Mouse (Mus musculus) spleen, adult 2 months (tissue): ENCODE results near the gene Synm. TPM values are rescaled to one million over a fixed set of nuclear protein-coding genes. Genes with fewer than 3 reads are reported as not detected.

ENCODE experiments used
- DNase-seq, 2 experiments: peaks; one replicate each; pipeline versions ENCODE4 v3.0.0 to v3.0.0-alpha.2; 2012 to 2021; ENCODE audit warnings: low spot score in 2 of 2, low read depth in 1 of 2
- H3K27ac ChIP-seq: fragments of 200-500 bp; 2 replicates; pipeline ENCODE4 v1.5.1; 2012; ENCODE audit warnings: low read length, inconsistent platforms; ENCODE audit not compliant: insufficient read depth
- H3K27me3 ChIP-seq: fragments of 200-500 bp; 2 replicates; pipeline ENCODE4 v1.6.1; 2012; ENCODE audit warnings: mild to moderate bottlenecking, moderate library complexity, low read length, inconsistent platforms; ENCODE audit not compliant: control insufficient read depth, insufficient read depth
- H3K36me3 ChIP-seq: fragments of 200-500 bp; 2 replicates; pipeline ENCODE4 v1.6.1; 2012; ENCODE audit warnings: mild to moderate bottlenecking, low read length, inconsistent platforms; ENCODE audit not compliant: control insufficient read depth, insufficient read depth
- H3K4me1 ChIP-seq: fragments of 200-500 bp; 2 replicates; pipeline ENCODE4 v1.6.1; 2011; ENCODE audit warnings: inconsistent platforms; ENCODE audit not compliant: control insufficient read depth, insufficient read depth, insufficient read length
- H3K4me3 ChIP-seq: fragments of 200-500 bp; 2 replicates; pipeline ENCODE4 v1.5.1; 2011; ENCODE audit warnings: mild to moderate bottlenecking, inconsistent platforms; ENCODE audit not compliant: insufficient read depth, insufficient read length; ENCODE audit errors: extremely low read depth
- CTCF ChIP-seq: fragments of 200-500 bp; IDR thresholded peaks from 2 replicates; pipeline ENCODE4 v1.5.1; 2011; ENCODE audit warnings: mild to moderate bottlenecking, inconsistent platforms; ENCODE audit not compliant: insufficient read depth, insufficient read length, insufficient replicate concordance; ENCODE audit errors: extremely low read depth
- POLR2A ChIP-seq: fragments of 200-500 bp; IDR thresholded peaks from 2 replicates; pipeline ENCODE4 v1.6.1; 2011; ENCODE audit warnings: low read depth, low read length, inconsistent platforms
- WGBS: fragments of 180-500 bp; shearing (Covaris S2); methylation state at CpG from one replicate; pipeline ENCODE4 v1.1.7; 2018; 5-methylcytosine and 5-hydroxymethylcytosine counted together
- polyA plus RNA-seq: library from polyadenylated mRNA; depleted of rRNA; stranded (reverse); fragments of >200 nt; gene quantifications from 2 replicates; pipeline ENCODE4 v1.2.3, GENCODE M21; 2012; rRNA removed

The Synm gene
- polyA plus RNA-seq, 1 experiment, result 1.3 TPM

- no peak overlapping the region for H3K27ac ChIP-seq
- H3K36me3 ChIP-seq, result no peaks in the 10 kb centered on the region
- no peak for DNase-seq
- H3K27me3 ChIP-seq, result no peaks in the 10 kb centered on the region
- H3K4me3 ChIP-seq, result no peak overlapping the region
- 78% methylated on average over 3 of the region's 3 CpGs for WGBS
- TF ChIP-seq CTCF, result no peak
- TF ChIP-seq POLR2A, result no peak
- no peaks in the 10 kb centered on the region for H3K4me1 ChIP-seq
These were observed 67.4 kb downstream of the Synm start for GRCm38 (mm10) chr7:67692141-67692540.

- 76% methylated on average over 6 of the region's 6 CpGs for WGBS
- no peaks in the 10 kb centered on the region for H3K27me3 ChIP-seq
- no peak overlapping the region for H3K27ac ChIP-seq
- H3K36me3 ChIP-seq, result no peaks in the 10 kb centered on the region
- H3K4me3 ChIP-seq, result no peak overlapping the region
- no peaks in the 10 kb centered on the region for H3K4me1 ChIP-seq
- DNase-seq, result no peak
- TF ChIP-seq CTCF, result no peak
- no peak for TF ChIP-seq POLR2A
These were observed 68.5 kb downstream of the Synm start for GRCm38 (mm10) chr7:67691036-67691435.

DNA sequence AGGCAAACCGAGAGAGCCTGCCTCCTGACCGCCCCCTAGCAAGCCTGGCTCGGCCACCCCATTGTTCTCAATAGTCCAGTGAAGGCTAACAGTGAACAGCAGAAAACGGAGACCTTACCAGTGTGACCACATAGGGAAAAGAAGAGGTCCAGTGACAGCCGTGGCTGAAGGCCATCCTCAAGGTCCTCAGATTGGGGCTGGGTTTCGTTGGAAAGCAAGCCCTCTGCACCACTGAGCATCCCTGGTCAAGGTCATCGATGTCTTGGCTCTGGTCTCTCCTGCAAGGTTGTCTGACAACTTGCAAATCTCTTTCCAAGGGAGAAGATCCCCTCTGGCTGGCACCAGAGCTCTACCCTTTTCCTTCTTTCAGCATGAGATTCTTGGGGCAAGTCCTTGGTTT is 69.7 kb downstream of the Synm start:
- H3K4me1 ChIP-seq, result no peaks in the 10 kb centered on the region

GRCm38 (mm10) chr7:67688281-67688680 is 71.3 kb downstream of the Synm start:
- no peak overlapping the region for H3K4me3 ChIP-seq
- H3K36me3 ChIP-seq, result no peaks in the 10 kb centered on the region
- H3K4me1 ChIP-seq, result no peaks in the 10 kb centered on the region
- no peak for DNase-seq
- H3K27ac ChIP-seq, result no peak overlapping the region
- no peak for TF ChIP-seq CTCF
- TF ChIP-seq POLR2A, result no peak
- no peaks in the 10 kb centered on the region for H3K27me3 ChIP-seq
- 76% methylated on average over 3 of the region's 3 CpGs for WGBS

More for the DNA sequence above, 69.7 kb downstream of the Synm start:
- Histone ChIP-seq H3K36me3 (no peaks in the 10 kb centered on the region), H3K27me3 (no peaks in the 10 kb centered on the region), H3K27ac (no peak overlapping the region), H3K4me3 (no peak overlapping the region)
- no peak for TF ChIP-seq POLR2A
- no peak for TF ChIP-seq CTCF
- WGBS, result 81% methylated on average over 7 of the region's 7 CpGs
- DNase-seq, result no peak

GRCm38 (mm10) chr7:67686545-67686944 is 73.0 kb downstream of the Synm start:
- H3K27ac ChIP-seq, result no peak overlapping the region
- H3K27me3 ChIP-seq, result no peaks in the 10 kb centered on the region
- H3K4me3 ChIP-seq, result no peak overlapping the region
- no peaks in the 10 kb centered on the region for H3K4me1 ChIP-seq
- H3K36me3 ChIP-seq, result no peaks in the 10 kb centered on the region
- no peak for TF ChIP-seq CTCF
- no peak for TF ChIP-seq POLR2A
- DNase-seq, result no peak
- 98% methylated on average over 3 of the region's 3 CpGs for WGBS

GRCm38 (mm10) chr7:67683006-67683405 is 76.5 kb downstream of the Synm start:
- Histone ChIP-seq H3K36me3 (no peaks in the 10 kb centered on the region), H3K4me1 (no peaks in the 10 kb centered on the region), H3K4me3 (no peak overlapping the region), H3K27me3 (no peaks in the 10 kb centered on the region), H3K27ac (no peak overlapping the region)
- TF ChIP-seq CTCF (no peak), POLR2A (no peak)
- WGBS, result 87% methylated on average over 16 of the region's 16 CpGs
- DNase-seq, result no peak

DNA sequence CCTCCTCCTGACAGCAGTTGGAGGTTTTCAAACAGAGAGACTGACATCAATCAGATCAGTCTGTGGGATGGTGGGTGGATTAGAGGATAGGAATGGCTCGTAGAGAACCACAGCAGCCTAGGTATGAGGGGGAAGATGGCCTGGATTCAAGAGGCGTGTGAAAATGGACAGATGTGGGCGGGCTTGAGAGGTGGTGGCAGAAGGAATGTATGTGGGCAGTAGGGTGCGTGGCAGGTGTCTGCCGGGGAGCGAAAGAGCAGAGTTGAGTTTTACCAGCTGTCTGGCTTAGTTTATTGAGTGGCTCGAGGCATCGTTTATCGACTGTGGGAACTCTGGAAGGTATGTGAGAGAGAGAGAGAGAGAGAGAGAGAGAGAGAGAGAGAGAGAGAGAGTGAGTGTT is 78.5 kb downstream of the Synm start:
- H3K4me1 ChIP-seq, result no peaks in the 10 kb centered on the region
- 90% methylated on average over 9 of the region's 9 CpGs for WGBS
- no peak for DNase-seq
- TF ChIP-seq POLR2A (no peak), CTCF (no peak)
- H3K36me3 ChIP-seq, result no peaks in the 10 kb centered on the region
- no peaks in the 10 kb centered on the region for H3K27me3 ChIP-seq
- H3K27ac ChIP-seq, result no peak overlapping the region
- H3K4me3 ChIP-seq, result no peak overlapping the region

Other genes with a start within 250 kb of the Synm start
- gene Lrrc28, start 114.5 kb downstream of the Synm start, polyA plus RNA-seq, result 13.1 and 14.1 TPM in 2 replicates
- 0.93 and 1.2 TPM in 2 replicates for gene Ttc23, start 112.3 kb downstream of the Synm start, polyA plus RNA-seq
- 2.7 and 3.2 TPM in 2 replicates for gene Igf1r, start 193.1 kb upstream of the Synm start, polyA plus RNA-seq